Mouse (Mus musculus): ENCODE data around the gene Tmem258.

- no peak for TF ChIP-seq CTCF (IDR thresholded peaks at IDR 0.05; ENCODE audit: low read depth, low read length)
- no peak for TF ChIP-seq POLR2A (IDR thresholded peaks at IDR 0.05; ENCODE audit: extremely low read depth, insufficient read depth, low read length)
These were observed 28.1 kb downstream of the Tmem258 start for GRCm38 (mm10) chr19:10231871-10232270.

All from liver, adult 2 months (tissue).